Mouse (Mus musculus) small intestine, adult 2 months (tissue): ENCODE results near the gene Dlg2.

Source experiments
- CTCF ChIP-seq: fragments of 200-500 bp; IDR thresholded peaks from 2 replicates; pipeline ENCODE4 v1.5.1; 2012; ENCODE audit warnings: low read depth, mild to moderate bottlenecking, control low read depth, inconsistent platforms, low read length, moderate library complexity, mixed read lengths; ENCODE audit not compliant: insufficient replicate concordance, insufficient read length; ENCODE audit errors: extremely low read depth
- POLR2A ChIP-seq: fragments of 200-500 bp; IDR thresholded peaks from 2 replicates; pipeline ENCODE4 v1.6.1; 2012; ENCODE audit warnings: low read depth, mild to moderate bottlenecking, control low read depth, inconsistent platforms, low read length, moderate library complexity

GRCm38 (mm10) chr7:91444728-91445127 lies 968.3 kb downstream of the Dlg2 start:
- TF ChIP-seq CTCF = no peak
- TF ChIP-seq POLR2A = no peak
